Comparison of ENCODE assay signal across 9 mouse cellular contexts in genomic region chr17:57250461-57251160, GRCm38 (mm10). TPM values are rescaled to one million over a fixed set of nuclear protein-coding genes. Genes with fewer than 3 reads are reported as not detected.
DNase-seq lines count a peak whose midpoint lies in the region; ATAC-seq and TF ChIP-seq lines count a peak whose summit lies in the region.
"Had no signal": no experiment of that assay in that cellular context is flagged by ENCODE, and none has a peak within 500 bp of the region (broad histone marks: within the 10 kb centered on the region; RNA-seq: fewer than 3 reads in every experiment).

No protein-coding gene starts in this region.

- no peaks in the 10 kb centered on the region for H3K9me3 ChIP-seq in liver, embryonic 12.5 days (replicated peaks)
- no peaks in the 10 kb centered on the region for H3K9me3 ChIP-seq in neural tube, embryonic 11.5 days (ENCODE audit: control insufficient read depth, low read length)

- H3K27ac ChIP-seq in liver, embryonic 12.5 days: no peak overlapping the region
- no peak overlapping the region for H3K27ac ChIP-seq in neural tube, embryonic 11.5 days (ENCODE audit: low read depth, low read length)

- peaks cover 27% of the 10 kb centered on the region for H3K36me3 ChIP-seq in liver, embryonic 12.5 days
- H3K36me3 ChIP-seq in neural tube, embryonic 11.5 days (ENCODE audit: control insufficient read depth, insufficient read depth, low read length): 0 out of 2 replicates have a peak, but pooled peaks cover 3% of the 10 kb centered on the region

- peak overlapping the region; percentile 74 for H3K9ac ChIP-seq in liver, embryonic 12.5 days
- H3K9ac ChIP-seq in neural tube, embryonic 11.5 days (ENCODE audit: low read length): peak overlapping the region; percentile 57

- peak overlapping the region; percentile 93 for H3K4me2 ChIP-seq in liver, embryonic 12.5 days
- H3K4me2 ChIP-seq in neural tube, embryonic 11.5 days (ENCODE audit: low read depth): peak overlapping the region; percentile 77

- intact Hi-C loops in gastrocnemius, postnatal 14 days (cut with DNase I; ENCODE audit: low total_unique reads): no loop called here

- no peak for ATAC-seq in liver, embryonic 12.5 days
- no peak for ATAC-seq in neural tube, embryonic 11.5 days (ENCODE audit: insufficient read depth, low FRiP score, low TSS enrichment)

- peaks cover 42% of the 10 kb centered on the region for H3K4me1 ChIP-seq in liver, embryonic 12.5 days
- peaks cover 7% of the 10 kb centered on the region for H3K4me1 ChIP-seq in neural tube, embryonic 11.5 days (ENCODE audit: control insufficient read depth, insufficient read depth, low read length)

- TF ChIP-seq CTCF in brain, embryonic 14.5 days (IDR thresholded peaks at IDR 0.05; ENCODE audit: borderline replicate concordance, extremely low read depth, insufficient read depth, insufficient read length): no peak

- no peak for TF ChIP-seq POLR2A in brain, embryonic 14.5 days (IDR thresholded peaks at IDR 0.05; ENCODE audit: borderline replicate concordance, extremely low read depth, insufficient read depth, insufficient read length, poor library complexity, severe bottlenecking)

- peak; percentile 52 to 64 for DNase-seq in adrenal gland, adult 18-20 months (ENCODE audit: low spot score in 2 of 2)
- no peak for DNase-seq in adrenal gland, postnatal 4 days (ENCODE audit: low spot score in 2 of 2)
- peak; percentile 25 for DNase-seq in brain, embryonic 14.5 days (ENCODE audit: low read depth)
- DNase-seq in gastrocnemius, postnatal 14 days: peak; percentile 70
- DNase-seq in induced T-regulatory cell, adult 2 months (ENCODE audit: low read depth): peak; percentile 55
- DNase-seq in neural tube, embryonic 11.5 days (ENCODE audit: low spot score): peak; percentile 42
- no peak for DNase-seq in spleen, adult 12 weeks (ENCODE audit: low spot score)

- H3K4me3 ChIP-seq in liver, embryonic 12.5 days: peak overlapping the region; percentile 82
- H3K4me3 ChIP-seq in neural tube, embryonic 11.5 days (ENCODE audit: low read depth, low read length): peak overlapping the region; percentile 68

- 7% methylated on average over 33 of the region's 33 CpGs for WGBS in liver, embryonic 12.5 days (ENCODE audit: insufficient replicate concordance)
- 5% methylated on average over 33 of the region's 33 CpGs for WGBS in neural tube, embryonic 11.5 days

- H3K27me3 ChIP-seq in liver, embryonic 12.5 days (replicated peaks): peaks cover 10% of the 10 kb centered on the region
- no peaks in the 10 kb centered on the region for H3K27me3 ChIP-seq in neural tube, embryonic 11.5 days (ENCODE audit: control insufficient read depth, insufficient read depth, low read length)

RNA-seq across cellular contexts. Expression of gene Trip10, which starts 1.4 kb away (rescaled TPM):
- 10 to 100 TPM; 53.4 to 61.0 TPM for total RNA-seq in adrenal gland, adult 18-20 months (2021)
- total RNA-seq in adrenal gland, postnatal 4 days (2021): 10 to 100 TPM; 52.1 to 58.4 TPM
- 11.7 and 11.9 TPM in 2 replicates for polyA plus RNA-seq in brain, embryonic 14.5 days (2012; rRNA removed)
- total RNA-seq in gastrocnemius, postnatal 14 days (2021): 10 to 100 TPM; 69.4 to 75.6 TPM
- polyA plus RNA-seq in liver, embryonic 12.5 days (2016; fragmentation: Nextera tagmentation; extraction: Ambion mirVana): 14.7 and 15.3 TPM in 2 replicates
- polyA plus RNA-seq in neural tube, embryonic 11.5 days (2014; fragmentation: Nextera tagmentation; extraction: Ambion mirVana): 21.3 and 21.7 TPM in 2 replicates

RNA-seq across cellular contexts. Expression of gene Gpr108, which starts 2.4 kb away (rescaled TPM):
- 10 to 100 TPM; 72.4 to 89.6 TPM for total RNA-seq in adrenal gland, adult 18-20 months (2021)
- total RNA-seq in adrenal gland, postnatal 4 days (2021): 10 to 100 TPM; 50.3 to 52.5 TPM
- 18.3 and 20.8 TPM in 2 replicates for polyA plus RNA-seq in brain, embryonic 14.5 days (2012; rRNA removed)
- 10 to 100 TPM; 21.8 to 24.6 TPM for total RNA-seq in gastrocnemius, postnatal 14 days (2021)
- 18.2 and 18.4 TPM in 2 replicates for polyA plus RNA-seq in liver, embryonic 12.5 days (2016; fragmentation: Nextera tagmentation; extraction: Ambion mirVana)
- polyA plus RNA-seq in neural tube, embryonic 11.5 days (2014; fragmentation: Nextera tagmentation; extraction: Ambion mirVana): 24.2 and 29.1 TPM in 2 replicates

RNA-seq across cellular contexts. Expression of gene C3, which starts 22.7 kb away (rescaled TPM):
- total RNA-seq in adrenal gland, adult 18-20 months (2021): 100 to 1,000 TPM; 184 to 696 TPM
- 100 to 1,000 TPM in 1 of 2 experiments, 10 to 100 TPM in 1; 60.7 to 452 TPM for total RNA-seq in adrenal gland, postnatal 4 days (2021)
- 1.0 and 2.0 TPM in 2 replicates for polyA plus RNA-seq in brain, embryonic 14.5 days (2012; rRNA removed)
- total RNA-seq in gastrocnemius, postnatal 14 days (2021): 1 to 10 TPM in 1 of 2 experiments, under 1 TPM in 1; 0.60 to 1.2 TPM
- polyA plus RNA-seq in liver, embryonic 12.5 days (2016; fragmentation: Nextera tagmentation; extraction: Ambion mirVana): 95.1 and 100 TPM in 2 replicates
- polyA plus RNA-seq in neural tube, embryonic 11.5 days (2014; fragmentation: Nextera tagmentation; extraction: Ambion mirVana): 0.49 and 0.66 TPM in 2 replicates

RNA-seq across cellular contexts. Expression of gene Vav1, which starts 28.3 kb away (rescaled TPM):
- 1 to 10 TPM; 2.6 to 4.0 TPM for total RNA-seq in adrenal gland, adult 18-20 months (2021)
- total RNA-seq in adrenal gland, postnatal 4 days (2021): 1 to 10 TPM; 2.7 to 3.3 TPM
- 0.82 and 0.86 TPM in 2 replicates for polyA plus RNA-seq in brain, embryonic 14.5 days (2012; rRNA removed)
- under 1 TPM; 0.66 to 0.93 TPM for total RNA-seq in gastrocnemius, postnatal 14 days (2021)
- 14.2 and 14.3 TPM in 2 replicates for polyA plus RNA-seq in liver, embryonic 12.5 days (2016; fragmentation: Nextera tagmentation; extraction: Ambion mirVana)
- 1.9 and 2.5 TPM in 2 replicates for polyA plus RNA-seq in neural tube, embryonic 11.5 days (2014; fragmentation: Nextera tagmentation; extraction: Ambion mirVana)

RNA-seq across cellular contexts. Expression of gene Tnfsf14, which starts 56.6 kb away (rescaled TPM):
- total RNA-seq in adrenal gland, adult 18-20 months (2021): under 1 TPM in 1 of 2 experiments, not detected in 1; 0.36 TPM
- under 1 TPM in 1 of 2 experiments, not detected in 1; 0.28 TPM for total RNA-seq in adrenal gland, postnatal 4 days (2021)
- polyA plus RNA-seq in brain, embryonic 14.5 days (2012; rRNA removed): 0.10 and 0.14 TPM in 2 replicates
- total RNA-seq in gastrocnemius, postnatal 14 days (2021): not detected
- polyA plus RNA-seq in liver, embryonic 12.5 days (2016; fragmentation: Nextera tagmentation; extraction: Ambion mirVana): 1.6 and 1.7 TPM in 2 replicates
- polyA plus RNA-seq in neural tube, embryonic 11.5 days (2014; fragmentation: Nextera tagmentation; extraction: Ambion mirVana): 0.28 TPM in 1 of 2 replicates, not detected in the other
- total RNA-seq: layer of hippocampus, adult 18-20 months had no signal

Comparison
In these comparisons a context has a peak if more than half of its experiments do, and no peak if none do; other contexts are left out.
1. DNase-seq: peak in adrenal gland, adult 18-20 months (2 of 2), brain, embryonic 14.5 days (single experiment), gastrocnemius, postnatal 14 days (single experiment), induced T-regulatory cell, adult 2 months (single experiment) and neural tube, embryonic 11.5 days (single experiment); none in adrenal gland, postnatal 4 days (0 of 2) and spleen, adult 12 weeks (single experiment).
2. RNA of gene C3, which starts 22.7 kb away (total RNA-seq): 184 to 696 TPM in adrenal gland, adult 18-20 months and 60.7 to 452 TPM in adrenal gland, postnatal 4 days; 0.60 to 1.2 TPM in gastrocnemius, postnatal 14 days; every median in the first group is over 10 times any median in the second.